Mouse (Mus musculus) splenic B cell, adult 2 months (primary cell): ENCODE results near the gene Mgst3.

Experiments used
- DNase-seq: peaks from one replicate; pipeline ENCODE4 v3.0.0-alpha.2; 2011; ENCODE audit warnings: low read depth, low spot score
- H3K27me3 ChIP-seq: 2 replicates; pipeline ENCODE4 v1.6.1; 2012; ENCODE audit warnings: mild to moderate bottlenecking, low read length, moderate library complexity, mixed read lengths; ENCODE audit not compliant: control insufficient read depth, poor library complexity, insufficient read depth, severe bottlenecking
- H3K36me3 ChIP-seq: 2 replicates; pipeline ENCODE4 v1.6.1; 2012; ENCODE audit warnings: mild to moderate bottlenecking, low read length, moderate library complexity, mixed read lengths; ENCODE audit not compliant: control insufficient read depth, poor library complexity, insufficient read depth, severe bottlenecking

Gene Mgst3

DNA sequence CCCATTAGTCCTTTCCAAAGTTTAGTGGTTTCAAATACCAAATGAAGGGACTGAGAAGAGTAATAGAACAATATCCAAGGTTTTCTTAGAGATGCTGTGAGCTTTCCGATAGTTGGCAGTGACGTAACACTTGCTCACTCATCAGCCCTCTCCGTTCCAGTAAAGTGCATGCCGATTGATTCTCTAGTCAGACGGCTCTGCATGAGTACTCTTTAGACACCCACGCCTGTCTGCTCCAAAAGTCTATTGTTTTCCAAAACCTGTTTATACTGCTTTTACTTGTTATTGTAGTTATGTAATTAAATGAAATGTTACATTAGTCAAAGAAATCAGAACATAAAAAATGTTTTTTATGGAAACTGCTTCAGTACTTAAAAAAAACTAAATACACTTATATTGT is 64.9 kb downstream of the Mgst3 start:
- Histone ChIP-seq H3K27me3 (no peaks in the 10 kb centered on the region), H3K36me3 (peaks cover 13% of the 10 kb centered on the region)
- no peak for DNase-seq
